Mouse (Mus musculus): ENCODE measurements at regions not wholly inside any gene's neighbourhood (a gene's known extent, or its start where the extent isn't known, plus 50 kb on each side); places are given as distances from the start of the nearest gene placed in this dataset.

DNA sequence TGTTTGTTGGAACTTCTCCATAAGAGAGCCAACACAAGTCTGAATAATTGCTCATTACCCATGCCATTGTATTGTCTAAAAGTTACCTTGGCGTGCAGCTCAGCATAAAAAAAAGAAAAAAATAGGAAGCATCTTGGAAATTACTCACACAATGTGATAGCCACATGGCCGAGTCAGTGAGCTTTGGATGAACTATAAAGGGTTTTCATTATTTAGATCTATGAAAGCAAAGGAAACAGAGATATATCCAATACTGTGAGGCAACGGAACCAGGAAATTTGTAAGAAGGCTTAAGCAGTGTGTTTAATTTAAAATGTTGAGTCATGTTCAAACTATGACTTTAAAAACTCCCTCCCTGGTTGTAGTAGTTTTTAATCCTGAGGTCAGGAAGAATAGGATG is 446.7 kb upstream of the Dph6 start:
- no peak for DNase-seq (ENCODE audit: low spot score in 2 of 2)

DNA sequence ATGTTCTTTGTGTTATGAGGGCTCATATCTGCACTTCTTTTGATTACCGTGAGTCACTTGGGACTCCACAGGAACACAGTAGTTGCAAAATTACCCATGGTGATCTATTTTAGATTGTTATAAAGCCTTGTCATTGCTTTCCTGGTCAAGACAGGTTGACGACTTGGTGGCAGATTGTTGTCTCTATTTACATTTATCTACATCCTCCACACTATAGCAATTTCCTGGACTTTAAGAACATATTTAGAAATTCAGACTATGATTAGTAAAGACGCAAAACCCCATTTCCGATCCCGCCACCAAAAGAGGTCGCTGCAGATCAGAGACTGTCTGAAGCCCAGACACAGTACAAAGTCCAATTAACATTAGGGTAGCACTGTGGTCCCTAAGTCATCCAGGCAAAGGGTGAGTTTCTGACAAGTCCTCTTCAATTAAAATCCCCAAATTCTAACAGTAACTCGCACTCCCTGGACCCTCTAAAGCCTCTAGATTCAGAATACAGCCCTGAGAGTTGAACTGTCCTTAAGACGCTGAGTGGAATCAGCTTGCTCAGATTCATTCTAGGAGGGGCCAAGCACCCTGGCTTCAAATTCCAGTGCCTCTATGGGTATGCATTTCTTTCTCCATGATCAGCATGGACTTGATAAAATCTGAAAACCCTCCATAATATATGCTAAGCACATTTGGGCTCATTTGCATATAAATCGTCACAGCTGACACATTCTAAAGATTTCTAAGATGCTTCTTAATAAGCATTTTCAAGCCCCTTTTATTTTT is 461.9 kb upstream of the BC052040 start:
- DNase-seq (ENCODE audit: low spot score in 2 of 2): no peak

DNA sequence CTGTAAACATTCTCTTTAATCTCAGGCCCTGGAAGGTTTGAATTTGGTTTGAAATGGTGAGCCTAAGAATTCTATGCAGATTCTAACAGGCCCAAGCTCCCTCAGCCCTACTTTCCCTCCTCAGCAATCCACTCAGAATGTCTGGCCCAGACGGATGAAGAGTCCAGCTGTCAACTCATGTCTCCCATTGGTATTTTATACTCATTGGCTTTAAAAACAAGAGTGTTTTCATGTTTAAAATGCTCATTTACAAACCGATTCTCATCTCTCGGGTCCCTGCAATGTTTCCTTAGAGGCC is 461.4 kb upstream of the BC052040 start:
- DNase-seq (ENCODE audit: low spot score in 2 of 2): no peak

DNA sequence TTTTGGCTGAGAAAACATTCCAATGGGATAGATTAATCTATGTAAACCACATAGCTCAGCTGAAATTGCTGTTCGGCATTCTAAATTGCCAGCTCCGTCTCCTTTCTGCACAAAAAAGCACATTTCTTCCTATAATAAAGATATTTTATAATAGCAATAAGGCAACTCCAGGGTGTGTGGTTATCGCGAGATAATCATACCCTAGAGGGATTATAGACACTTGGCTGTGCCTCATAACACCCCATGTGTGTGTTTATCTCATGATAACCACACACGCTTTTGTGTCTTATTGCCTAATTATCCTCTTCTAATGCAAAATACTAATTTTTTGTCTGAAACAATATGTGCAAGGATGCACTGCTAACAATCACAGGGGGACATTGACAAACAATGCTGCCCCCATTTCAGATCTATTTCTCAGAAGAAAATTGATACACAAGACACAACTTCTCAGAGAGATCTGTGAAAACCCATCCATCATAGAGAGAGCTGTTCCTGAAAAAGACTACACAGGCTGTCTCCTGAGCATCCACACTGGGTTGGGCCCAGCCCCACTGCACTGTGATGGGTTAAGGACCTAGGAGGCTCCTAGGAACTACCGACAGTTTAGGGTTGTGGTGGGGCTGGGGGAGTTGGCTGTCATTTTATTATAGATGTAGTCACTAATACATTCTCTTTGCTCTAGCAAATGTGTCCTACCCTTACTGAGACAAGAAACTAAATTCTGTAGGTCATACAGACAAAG is 454.7 kb upstream of the BC052040 start:
- DNase-seq (ENCODE audit: low spot score in 2 of 2): no peak

DNA sequence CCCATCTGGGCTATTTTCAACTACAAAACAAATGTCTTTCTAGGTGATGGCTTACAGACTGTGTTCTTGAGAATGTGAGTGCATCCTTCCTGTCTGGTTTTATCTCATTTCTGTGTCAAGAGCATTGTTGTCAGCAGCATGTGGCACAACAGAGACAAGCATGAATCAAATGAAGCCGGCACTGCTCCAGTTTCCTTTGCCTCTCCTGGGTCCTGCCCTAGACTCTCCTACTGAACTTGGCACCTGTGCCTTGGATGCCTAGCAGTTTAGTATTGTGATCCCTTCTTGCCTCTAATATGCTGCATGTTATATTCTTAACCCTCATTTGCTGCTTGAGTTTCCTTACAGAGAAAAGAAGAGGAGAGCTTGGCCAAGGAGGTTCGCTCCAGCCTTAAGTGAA is 449.8 kb upstream of the BC052040 start:
- DNase-seq (ENCODE audit: low spot score in 2 of 2): no peak

DNA sequence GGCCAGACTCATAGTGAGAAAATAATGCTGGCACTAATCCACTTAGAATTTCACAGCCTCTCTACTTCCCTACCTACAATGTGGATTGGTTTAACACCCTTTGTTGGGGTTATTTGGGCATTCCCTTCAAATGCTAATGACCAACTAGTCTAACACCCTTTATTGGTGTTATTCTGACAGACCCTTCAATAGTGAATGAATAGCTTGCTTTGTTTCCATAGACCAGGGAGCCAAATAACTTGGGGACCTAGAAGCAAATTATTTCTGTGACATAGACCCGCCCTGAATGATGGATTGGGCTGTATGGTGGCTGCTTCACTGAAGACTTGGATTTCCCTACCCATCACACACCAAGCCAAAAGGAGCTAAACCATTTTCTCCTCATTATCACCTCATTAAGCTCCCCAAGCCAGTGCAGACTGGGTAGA is 449.3 kb upstream of the BC052040 start:
- DNase-seq (ENCODE audit: low spot score in 2 of 2): no peak

DNA sequence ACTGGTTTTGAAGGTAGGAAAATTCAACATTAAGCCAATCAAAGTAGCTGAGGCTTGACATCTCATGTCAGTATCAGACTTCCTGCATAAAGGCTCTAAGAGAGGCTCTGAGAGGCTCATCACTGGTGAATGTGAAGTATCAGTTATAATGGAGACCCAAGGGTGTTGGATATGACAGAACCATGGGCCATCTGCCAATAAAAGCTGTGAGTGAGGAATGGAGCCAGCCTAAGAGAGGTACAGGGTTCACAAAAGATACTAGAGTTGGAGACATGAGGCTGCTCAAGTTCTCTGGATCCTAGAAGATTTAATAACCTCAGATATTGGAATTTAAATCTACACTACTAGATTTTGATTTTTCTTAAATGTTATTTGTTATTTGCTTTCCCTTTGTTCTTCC is 440.1 kb upstream of the BC052040 start:
- DNase-seq (ENCODE audit: low spot score in 2 of 2): no peak

DNA sequence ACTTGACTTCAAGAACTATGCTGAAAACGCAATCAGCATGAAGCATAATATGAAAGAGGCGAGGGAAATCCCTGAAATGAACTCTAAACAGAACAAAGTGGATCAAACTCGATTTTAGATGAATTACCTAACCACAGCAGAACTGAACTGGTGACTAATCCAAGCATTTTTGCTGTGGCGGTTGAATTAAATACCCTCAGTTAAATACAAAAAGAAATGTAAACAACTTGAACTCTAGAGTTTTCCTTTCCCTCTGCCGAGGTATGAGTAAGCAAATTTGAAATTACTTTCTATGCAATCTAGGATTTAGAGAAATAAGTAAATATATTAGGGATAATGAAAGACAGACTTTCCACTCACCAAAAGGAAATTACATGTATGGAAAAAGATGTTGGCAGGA is 409.4 kb upstream of the BC052040 start:
- no peak for DNase-seq (ENCODE audit: low spot score in 2 of 2)

DNA sequence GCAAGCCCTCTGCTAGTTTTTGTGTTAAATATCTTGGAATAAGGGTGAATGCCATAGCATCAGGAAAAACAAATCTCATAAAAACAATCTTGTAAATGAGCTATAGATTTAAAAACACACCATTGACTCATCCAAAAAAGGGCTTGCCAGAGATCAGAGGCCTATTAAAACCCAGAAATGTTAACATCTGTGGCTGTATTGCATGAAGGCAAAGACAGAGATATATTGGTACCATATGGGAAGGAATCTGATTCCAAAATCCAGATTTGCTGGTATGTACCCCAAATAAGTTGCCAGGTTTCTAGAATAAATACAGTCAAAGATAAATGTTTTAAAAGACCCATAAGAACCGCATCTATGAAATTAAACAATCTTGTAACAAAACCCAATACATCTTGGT is 404.4 kb upstream of the BC052040 start:
- DNase-seq (ENCODE audit: low spot score in 2 of 2): no peak

DNA sequence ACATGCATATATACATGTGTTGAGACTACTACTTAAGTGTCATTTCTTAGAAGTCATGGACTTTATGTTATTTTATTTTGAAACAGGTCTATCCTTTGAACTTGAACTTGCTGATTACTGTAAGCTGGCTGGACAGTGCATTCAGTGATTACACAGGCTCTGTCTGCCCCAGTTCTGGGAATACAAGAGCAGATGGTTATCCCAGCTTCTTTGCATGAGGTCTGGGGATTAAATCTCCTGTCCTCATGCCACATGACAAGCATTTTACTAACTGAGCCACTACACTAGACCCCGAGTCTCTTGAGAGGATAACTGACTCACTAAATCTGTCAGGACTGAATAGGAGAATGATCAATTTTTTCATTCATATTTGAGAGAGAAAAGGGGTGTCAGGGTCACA is 403.6 kb upstream of the BC052040 start:
- no peak for DNase-seq (ENCODE audit: low spot score in 2 of 2)

DNA sequence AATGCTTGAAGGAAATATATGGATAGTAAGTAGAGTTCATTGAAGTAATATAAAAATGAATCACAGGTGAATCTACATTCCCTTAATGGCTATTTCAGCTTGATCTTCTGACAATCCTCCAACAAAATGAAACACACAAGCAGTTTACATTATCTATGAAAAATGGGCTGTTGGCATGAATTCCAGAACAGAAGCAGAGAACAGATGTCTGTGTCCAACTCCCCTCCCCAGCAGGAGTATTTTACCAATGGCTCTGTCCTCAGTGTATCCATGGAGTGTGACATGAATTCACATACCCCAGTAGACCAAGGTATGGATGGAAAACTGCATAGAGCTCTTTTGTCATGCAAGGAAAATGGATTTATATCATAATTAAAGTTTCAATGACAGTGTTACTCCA is 370.3 kb upstream of the BC052040 start:
- DNase-seq (ENCODE audit: low spot score in 2 of 2): no peak

DNA sequence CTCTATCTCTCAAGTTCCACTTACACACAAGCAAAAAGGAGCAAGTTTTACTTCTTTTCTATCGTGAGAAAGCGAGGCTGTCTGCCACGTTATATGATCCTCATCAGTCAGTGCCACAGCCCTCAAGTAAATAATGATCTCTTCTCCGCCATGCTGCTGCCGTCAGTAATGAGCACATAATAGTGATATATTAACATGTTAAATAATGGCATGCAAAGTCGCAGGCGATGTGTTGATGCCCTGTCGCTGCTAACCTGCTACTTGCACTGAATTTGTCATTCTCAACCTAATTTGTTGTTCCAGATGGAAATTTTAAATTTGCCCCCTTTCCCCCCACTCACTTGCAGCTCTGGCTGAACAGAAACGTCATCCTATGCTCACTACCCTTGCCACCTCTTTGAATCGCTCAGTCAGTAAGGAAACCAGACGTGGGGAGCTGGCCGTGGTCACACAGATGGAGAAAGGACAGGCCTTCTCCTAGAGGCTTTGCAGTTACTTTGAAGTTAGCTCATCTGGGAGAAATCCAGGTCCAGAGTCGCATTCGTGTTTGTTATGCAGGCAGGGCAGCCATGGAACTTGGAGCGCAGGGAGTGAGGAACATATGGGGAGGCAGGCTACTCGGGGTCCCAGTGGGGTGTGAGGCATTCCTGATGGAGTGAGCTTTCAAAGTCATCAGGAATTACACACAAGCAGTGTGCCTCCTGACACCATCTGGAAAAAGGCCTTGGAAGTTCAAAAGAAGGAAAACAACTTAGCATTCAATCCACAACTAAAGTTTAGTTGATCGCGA is 368.1 kb upstream of the BC052040 start:
- DNase-seq (ENCODE audit: low spot score in 2 of 2): no peak

DNA sequence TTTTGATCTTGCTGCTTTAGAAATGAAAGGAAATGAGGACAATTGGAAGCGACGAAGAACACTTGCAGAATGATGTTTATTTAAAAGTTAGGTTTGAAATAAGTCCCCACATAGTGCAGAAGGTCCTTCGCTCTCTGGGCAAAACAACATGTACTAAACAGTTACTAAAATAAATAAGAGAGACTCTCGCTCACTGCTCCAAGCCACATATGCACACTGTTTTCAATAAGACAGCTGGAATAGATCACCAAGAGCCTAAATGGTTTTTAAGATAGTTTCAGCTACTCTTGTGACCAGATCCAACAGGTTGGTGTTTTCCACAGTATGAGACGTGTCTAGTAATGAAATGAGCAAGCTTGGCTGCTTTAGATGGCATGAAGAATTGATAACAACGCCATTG is 367.2 kb upstream of the BC052040 start:
- no peak for DNase-seq (ENCODE audit: low spot score in 2 of 2)

DNA sequence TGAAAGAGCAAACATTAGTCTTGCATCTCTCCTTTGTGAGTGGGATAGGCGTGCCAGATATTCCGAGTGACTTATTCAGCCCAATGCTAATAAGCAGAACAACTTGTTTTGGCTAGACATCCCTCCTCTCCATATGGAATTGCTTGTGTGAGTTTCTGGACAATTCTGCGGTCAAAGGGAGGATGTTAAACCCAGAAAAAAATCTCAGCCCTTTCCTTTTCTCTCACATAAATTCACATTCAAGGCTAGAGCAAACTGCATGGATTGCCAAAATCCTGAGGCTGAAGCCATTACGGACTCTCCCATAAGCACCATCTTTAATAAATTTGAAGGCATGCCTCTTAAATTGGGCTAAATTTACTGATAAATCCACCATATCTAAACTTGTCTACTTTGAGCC is 351.5 kb upstream of the BC052040 start:
- no peak for DNase-seq (ENCODE audit: low spot score in 2 of 2)

DNA sequence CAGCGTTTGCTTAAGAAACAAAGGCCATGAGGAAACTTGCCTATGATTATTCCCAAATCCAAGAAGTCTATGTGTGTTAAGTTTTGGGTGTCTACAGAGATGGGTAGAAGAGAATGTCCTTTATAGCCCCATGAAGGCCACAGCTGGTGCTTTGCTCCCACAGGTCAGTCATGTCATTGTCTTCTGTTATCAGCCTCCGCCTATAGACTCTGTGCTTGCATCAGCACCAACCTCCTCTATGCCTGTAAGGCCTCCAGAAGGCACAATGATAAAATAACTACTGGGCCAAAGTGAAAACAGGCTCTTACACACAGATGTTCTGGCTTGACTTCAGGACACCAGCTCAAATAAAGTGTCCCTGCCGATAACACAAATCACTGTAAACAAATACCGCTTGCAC is 333.8 kb upstream of the BC052040 start:
- DNase-seq (ENCODE audit: low spot score in 2 of 2): no peak

DNA sequence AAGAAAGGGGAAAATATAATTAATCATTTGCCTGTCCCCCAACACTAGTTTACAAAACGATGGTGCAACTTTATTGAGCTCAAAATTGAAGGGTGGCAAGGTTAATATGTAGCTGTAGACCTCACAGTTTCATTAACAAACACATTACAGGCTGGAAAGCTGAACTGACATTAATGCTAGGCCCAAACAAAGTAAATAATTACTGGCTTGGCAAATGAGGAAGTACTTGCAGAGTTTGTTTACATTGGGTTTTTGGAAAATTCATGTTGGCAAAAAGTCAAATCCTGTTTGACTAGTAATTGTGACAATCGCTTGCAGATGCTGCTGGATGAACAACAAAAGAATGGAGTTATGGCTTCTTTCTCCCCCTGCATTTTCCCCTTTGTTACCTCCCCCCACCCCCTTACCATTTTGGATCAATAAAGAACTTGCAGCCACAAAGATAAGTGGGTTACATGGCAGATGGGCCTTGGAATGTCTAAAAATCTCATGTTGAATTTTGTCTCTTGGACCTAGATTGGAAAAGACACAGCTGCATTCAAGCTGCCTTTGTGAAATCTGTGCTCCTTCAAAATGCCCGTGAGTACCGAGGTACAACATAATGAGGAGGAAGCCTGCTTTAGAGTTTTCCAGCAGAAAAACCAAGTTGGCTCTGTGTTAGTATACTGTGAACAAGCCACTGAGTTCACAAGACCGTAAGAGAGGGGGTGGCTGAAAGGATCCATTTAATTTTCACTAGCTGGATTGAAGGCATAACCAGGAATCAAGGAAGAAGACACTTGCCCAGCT is 331.3 kb upstream of the BC052040 start:
- DNase-seq (ENCODE audit: low spot score in 2 of 2): no peak

DNA sequence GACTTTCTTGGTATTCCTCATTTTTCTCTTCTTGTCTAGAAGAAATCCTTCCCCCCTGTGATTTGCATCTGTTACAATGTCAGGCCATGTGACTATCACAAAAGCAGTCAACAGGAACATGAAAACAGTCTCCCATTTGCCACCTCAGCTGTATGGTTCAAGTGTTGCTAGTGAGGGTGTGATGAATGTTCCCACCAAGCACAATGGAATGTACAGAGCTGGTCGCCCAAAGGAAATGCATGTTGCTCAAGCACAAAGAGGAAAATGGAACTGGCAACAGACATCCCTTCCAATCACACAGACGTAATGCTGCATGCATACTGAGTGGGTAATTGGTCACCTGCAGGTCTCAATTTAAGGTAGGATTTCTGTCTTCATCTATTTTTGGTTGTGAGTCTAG is 324.1 kb upstream of the BC052040 start:
- no peak for DNase-seq (ENCODE audit: low spot score in 2 of 2)

DNA sequence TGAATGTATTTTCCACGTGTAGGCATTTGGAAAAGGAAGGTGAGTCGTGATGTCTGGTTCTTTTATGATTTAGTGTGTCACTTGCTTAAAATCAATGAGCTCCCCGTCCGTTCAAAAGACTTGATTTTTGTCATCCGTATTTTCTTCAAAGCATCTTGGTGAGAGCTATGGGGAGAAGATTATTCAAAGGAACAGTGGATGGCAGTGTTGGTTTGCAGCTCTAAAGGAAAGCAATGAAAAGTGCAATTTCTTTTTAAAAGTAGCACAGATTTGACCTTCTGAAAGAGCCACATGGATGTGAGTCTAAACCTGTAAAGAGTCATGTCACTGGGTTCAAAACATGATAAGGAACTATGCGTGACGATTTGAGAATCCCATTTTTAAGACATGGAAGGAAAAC is 313.3 kb upstream of the BC052040 start:
- DNase-seq (ENCODE audit: low spot score in 2 of 2): no peak

DNA sequence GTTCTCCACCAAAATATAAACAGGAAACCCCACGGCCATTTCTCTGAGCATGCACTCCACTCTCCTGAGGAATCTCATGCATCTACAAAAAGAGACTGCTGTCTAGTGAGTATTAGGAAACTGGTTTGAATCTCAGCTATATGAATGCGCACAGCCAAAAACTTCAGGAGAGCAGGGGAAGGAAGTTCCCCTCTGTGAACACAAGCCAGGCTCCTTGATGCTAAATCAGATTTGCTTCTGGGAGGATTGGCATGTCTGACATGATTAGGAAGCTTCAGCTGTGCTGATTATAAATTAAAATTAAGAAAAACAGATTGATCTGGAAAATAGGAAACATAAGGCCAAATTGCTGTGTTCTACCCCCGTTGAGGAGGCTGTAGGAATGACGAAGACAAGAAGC is 304.1 kb upstream of the BC052040 start:
- DNase-seq (ENCODE audit: low spot score in 2 of 2): no peak

DNA sequence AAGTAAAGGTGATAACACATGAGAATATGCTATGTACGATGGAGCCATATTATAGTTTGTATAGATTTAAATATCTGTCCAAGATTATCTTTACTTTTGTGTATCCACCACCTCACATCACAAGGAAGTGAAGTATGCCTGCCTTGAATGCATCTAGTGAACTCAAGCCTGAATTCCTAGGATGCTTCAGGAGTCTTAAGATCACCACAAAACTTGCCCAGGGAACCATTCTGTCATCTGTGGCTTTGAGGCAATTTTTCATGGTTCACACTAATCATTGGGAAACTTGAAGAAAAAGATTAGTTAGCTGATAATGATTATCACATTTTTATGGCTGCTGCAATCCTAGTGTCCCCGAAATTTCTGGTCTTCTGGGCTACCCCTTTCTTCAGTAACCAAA is 288.5 kb upstream of the BC052040 start:
- no peak for DNase-seq (ENCODE audit: low spot score in 2 of 2)

DNA sequence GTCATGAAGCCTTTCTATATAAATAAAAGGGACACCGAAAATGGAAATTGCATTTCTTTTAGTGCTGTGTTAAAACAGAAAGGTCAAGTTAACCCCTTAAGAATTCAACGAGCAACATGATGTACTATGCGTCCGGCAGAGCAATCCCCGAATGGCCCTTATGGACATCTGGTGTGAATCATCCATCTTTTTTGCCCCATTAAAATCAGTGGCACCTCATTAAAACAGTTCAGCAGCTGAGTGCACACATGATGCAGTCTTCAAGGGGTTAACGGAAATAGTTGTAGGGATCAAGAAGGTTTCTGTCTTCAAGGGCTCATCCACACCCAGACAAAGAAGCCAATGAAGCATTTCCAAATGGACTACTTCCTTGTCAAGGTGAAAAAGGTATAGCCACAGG is 284.1 kb upstream of the BC052040 start:
- DNase-seq (ENCODE audit: low spot score in 2 of 2): no peak

DNA sequence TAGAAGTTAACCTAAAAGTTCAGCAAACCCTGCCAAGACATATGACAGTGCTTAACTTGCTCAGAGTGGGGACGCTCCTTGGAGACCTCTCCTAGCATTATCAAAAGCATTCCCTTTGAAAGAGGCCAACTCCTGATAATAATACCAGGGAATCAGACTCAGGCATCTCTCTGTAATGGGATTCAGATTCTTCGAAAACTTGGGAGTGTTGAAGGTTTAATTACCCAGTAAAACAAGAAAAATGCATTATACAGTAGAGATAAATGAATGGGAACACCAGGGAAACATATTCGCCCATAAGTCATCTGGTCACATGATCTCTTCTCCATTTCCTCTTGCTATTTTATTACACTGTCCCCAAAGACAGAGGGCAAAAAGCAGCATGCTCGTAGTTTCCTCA is 274.3 kb upstream of the BC052040 start:
- DNase-seq (ENCODE audit: low spot score in 2 of 2): no peak

All from left cerebral cortex, adult 8-10 months (tissue).